Mouse (Mus musculus) liver, embryonic 11.5 days (tissue): ENCODE data around the gene Nrsn2. TPM values are rescaled to one million over a fixed set of nuclear protein-coding genes. Genes with fewer than 3 reads are reported as not detected.
A peak's percentile ranks its signal among the peaks of the same experiment; 100 is the strongest.
"Not testable (repeated sequence)": the region's sequence is repeated elsewhere in the genome, so short reads cannot be mapped to it uniquely, and the experiment has no call there.

ENCODE experiments used
- ATAC-seq: fragments of 200-750 bp; cut with Nextera tagmentation; replicated peaks from 2 replicates; pipeline ENCODE4 v1.8.0; 2017; ENCODE audit warnings: moderate number of reproducible peaks, mild to moderate bottlenecking, moderate TSS enrichment, moderate library complexity; ENCODE audit not compliant: low FRiP score
- DNase-seq: peaks from one replicate; pipeline ENCODE4 v3.0.0-alpha.2; 2017; ENCODE audit warnings: low spot score
- H3K27ac ChIP-seq: fragments of 300-500 bp; sonication (generic); 2 replicates; pipeline ENCODE4 v1.5.1; 2014; ENCODE audit warnings: mild to moderate bottlenecking, low read depth, low read length, control low read depth
- H3K27me3 ChIP-seq: fragments of 300-500 bp; sonication (generic); replicated peaks from 2 replicates; pipeline ENCODE4 v1.6.1; 2014; ENCODE audit warnings: low read length, mixed read lengths; ENCODE audit not compliant: control insufficient read depth, insufficient read depth
- H3K36me3 ChIP-seq: fragments of 300-500 bp; sonication (generic); 2 replicates; pipeline ENCODE4 v1.6.1; 2014; ENCODE audit warnings: mild to moderate bottlenecking, low read length, moderate library complexity, mixed read lengths; ENCODE audit not compliant: control insufficient read depth, insufficient read depth
- H3K4me1 ChIP-seq: fragments of 300-500 bp; sonication (generic); replicated peaks from 2 replicates; pipeline ENCODE4 v1.6.1; 2014; ENCODE audit warnings: low read length, mixed read lengths; ENCODE audit not compliant: control insufficient read depth, insufficient read depth
- H3K4me2 ChIP-seq: fragments of 300-500 bp; sonication (generic); 2 replicates; pipeline ENCODE4 v1.6.1; 2014; ENCODE audit warnings: mild to moderate bottlenecking, control low read depth, moderate library complexity
- H3K4me3 ChIP-seq: fragments of 300-500 bp; sonication (generic); 2 replicates; pipeline ENCODE4 v1.5.1; 2014; ENCODE audit warnings: low read depth, low read length, control low read depth
- H3K9ac ChIP-seq: fragments of 300-500 bp; sonication (generic); 2 replicates; pipeline ENCODE4 v1.6.1; 2014; ENCODE audit warnings: low read depth, low read length, control low read depth
- H3K9me3 ChIP-seq: fragments of 300-500 bp; sonication (generic); 2 replicates; pipeline ENCODE4 v1.6.1; 2016; ENCODE audit warnings: low read length, inconsistent platforms, mixed read lengths; ENCODE audit not compliant: control insufficient read depth
- WGBS: fragments of 180-500 bp; shearing (Covaris S2); extraction: QIAGEN DNeasy Blood & Tissue Kit; methylation state at CpG from one replicate; pipeline ENCODE4 v1.1.7; 2014; 5-methylcytosine and 5-hydroxymethylcytosine counted together
- polyA plus RNA-seq: library from polyadenylated mRNA; unstranded; fragments of >200 nt; fragmentation: Nextera tagmentation; extraction: Ambion mirVana; gene quantifications from 2 replicates; pipeline ENCODE4 v1.2.1, GENCODE M21; 2014

Gene Nrsn2
- polyA plus RNA-seq, 1 experiment from 2014 or later: 0.45 TPM

GRCm38 (mm10) chr2:152372104-152372503 lies 4.3 kb downstream of the Nrsn2 start:
- no peak overlapping the region for H3K4me2 ChIP-seq
- H3K27me3 ChIP-seq: peaks cover 34% of the 10 kb centered on the region
- WGBS: 70% methylated on average over 7 of the region's 7 CpGs
- H3K36me3 ChIP-seq: no peaks in the 10 kb centered on the region
- H3K27ac ChIP-seq: no peak overlapping the region
- no peak overlapping the region for H3K9ac ChIP-seq
- no peaks in the 10 kb centered on the region for H3K9me3 ChIP-seq
- no peak for ATAC-seq
- DNase-seq: no peak
- H3K4me1 ChIP-seq: no peaks in the 10 kb centered on the region
- H3K4me3 ChIP-seq: no peak overlapping the region

GRCm38 (mm10) chr2:152368532-152369140 lies 7.8 kb downstream of the Nrsn2 start:
- 0 out of 2 replicates have a peak overlapping the region, but pooled peaks have one; percentile 28 for H3K4me2 ChIP-seq

GRCm38 (mm10) chr2:152367917-152368316 lies 8.5 kb downstream of the Nrsn2 start:
- no peak for ATAC-seq
- Histone ChIP-seq H3K36me3 (no peaks in the 10 kb centered on the region), H3K27ac (no peak overlapping the region), H3K9me3 (no peaks in the 10 kb centered on the region), H3K4me3 (no peak overlapping the region), H3K9ac (no peak overlapping the region), H3K4me1 (peaks cover 4% of the 10 kb centered on the region; the same call in 1 of the 2 replicates), H3K27me3 (no peaks in the 10 kb centered on the region; the same call in 1 of the 2 replicates), H3K4me2 (no peak overlapping the region)
- 73% methylated on average over 5 of the region's 5 CpGs for WGBS
- no peak for DNase-seq

More at GRCm38 (mm10) chr2:152368532-152369140, 7.8 kb downstream of the Nrsn2 start:
- no peaks in the 10 kb centered on the region for H3K9me3 ChIP-seq
- H3K4me1 ChIP-seq: peaks cover under 1% of the 10 kb centered on the region; the same call in 1 of the 2 replicates
- H3K27ac ChIP-seq: no peak overlapping the region
- H3K9ac ChIP-seq: no peak overlapping the region
- no peak for ATAC-seq
- DNase-seq: peak; percentile 45
- no peak overlapping the region for H3K4me3 ChIP-seq
- H3K27me3 ChIP-seq: no peaks in the 10 kb centered on the region; the same call in 1 of the 2 replicates
- no peaks in the 10 kb centered on the region for H3K36me3 ChIP-seq
- 27% methylated on average over 14 of the region's 14 CpGs for WGBS

GRCm38 (mm10) chr2:152363245-152364147 lies 12.9 kb downstream of the Nrsn2 start:
- ATAC-seq (peak; percentile 76), DNase-seq (peak; percentile 78)
- Histone ChIP-seq H3K4me2 (peak overlapping the region; percentile 61), H3K27me3 (no peaks in the 10 kb centered on the region), H3K4me1 (peaks cover 4% of the 10 kb centered on the region), H3K9me3 (no peaks in the 10 kb centered on the region), H3K4me3 (peak overlapping the region; percentile 15; the same call in 1 of the 2 replicates), H3K36me3 (no peaks in the 10 kb centered on the region), H3K27ac (0 out of 2 replicates have a peak overlapping the region, but pooled peaks have one; percentile 13), H3K9ac (peak overlapping the region; percentile 52; the same call in 1 of the 2 replicates)
- WGBS: 11% methylated on average over 17 of the region's 17 CpGs

- no peak for ATAC-seq
- peaks cover 4% of the 10 kb centered on the region for H3K4me1 ChIP-seq
- no peak for DNase-seq
- H3K9me3 ChIP-seq: no peaks in the 10 kb centered on the region
- H3K27me3 ChIP-seq: no peaks in the 10 kb centered on the region
- no peak overlapping the region for H3K4me2 ChIP-seq
- WGBS: 83% methylated on average over 8 of the region's 8 CpGs
- H3K36me3 ChIP-seq: no peaks in the 10 kb centered on the region
- H3K27ac ChIP-seq: no peak overlapping the region
- H3K4me3 ChIP-seq: no peak overlapping the region
- H3K9ac ChIP-seq: no peak overlapping the region
Observed at GRCm38 (mm10) chr2:152361193-152361592, 15.2 kb downstream of the Nrsn2 start.

GRCm38 (mm10) chr2:152360271-152360775 lies 16.1 kb downstream of the Nrsn2 start:
- no peak for ATAC-seq
- H3K9ac ChIP-seq: no peak overlapping the region; the same call in 1 of the 2 replicates
- H3K27me3 ChIP-seq: no peaks in the 10 kb centered on the region
- peaks cover 4% of the 10 kb centered on the region for H3K4me1 ChIP-seq
- no peaks in the 10 kb centered on the region for H3K36me3 ChIP-seq
- no peak for DNase-seq
- H3K4me3 ChIP-seq: no peak overlapping the region
- WGBS: 47% methylated on average over 7 of the region's 7 CpGs
- H3K9me3 ChIP-seq: no peaks in the 10 kb centered on the region
- H3K4me2 ChIP-seq: no peak overlapping the region
- H3K27ac ChIP-seq: no peak overlapping the region

- DNase-seq (no peak), ATAC-seq (0 out of 2 replicates have a peak, but pooled peaks have one; percentile 25)
- Histone ChIP-seq H3K9ac (no peak overlapping the region), H3K9me3 (no peaks in the 10 kb centered on the region), H3K4me2 (no peak overlapping the region), H3K27me3 (no peaks in the 10 kb centered on the region), H3K36me3 (no peaks in the 10 kb centered on the region), H3K4me3 (no peak overlapping the region), H3K27ac (no peak overlapping the region), H3K4me1 (peaks cover 4% of the 10 kb centered on the region)
- WGBS: 48% methylated on average over 5 of the region's 5 CpGs
Observed at GRCm38 (mm10) chr2:152359616-152360015, 16.8 kb downstream of the Nrsn2 start.

GRCm38 (mm10) chr2:152358977-152359376 lies 17.5 kb downstream of the Nrsn2 start:
- H3K4me2 ChIP-seq, H3K9ac ChIP-seq, H3K4me3 ChIP-seq, H3K27ac ChIP-seq, H3K27me3 ChIP-seq, H3K9me3 ChIP-seq, ATAC-seq, H3K36me3 ChIP-seq, DNase-seq, H3K4me1 ChIP-seq: not testable (repeated sequence)
- WGBS: 84% methylated on average over 5 of the region's 5 CpGs
